Mouse (Mus musculus): ENCODE data around the gene Fibcd1.

GRCm38 (mm10) chr2:31863766-31864165, 18.0 kb upstream of the Fibcd1 start:
- TF ChIP-seq USF2 (IDR thresholded peaks at IDR 0.05; ENCODE audit: borderline replicate concordance in 1 of 2, insufficient read depth in 1 of 2, low read depth in 1 of 2, low read length in 2 of 2) (no peak), EP300 (IDR thresholded peaks at IDR 0.05; ENCODE audit: low read depth in 1 of 2, low read length in 2 of 2) (no peak), POLR2A (IDR thresholded peaks at IDR 0.05; ENCODE audit: control insufficient read depth in 1 of 2, insufficient read depth in 1 of 2, low read depth in 1 of 2, low read length in 2 of 2, poor library complexity in 1 of 2) (no peak), TCF12 (IDR thresholded peaks at IDR 0.05; ENCODE audit: low read depth, low read length) (no peak), TAL1 (IDR thresholded peaks at IDR 0.05; ENCODE audit: low read length) (no peak)

Measured in MEL (cell line).